Mouse (Mus musculus) testis, adult 2 months (tissue): ENCODE results near the gene Nrl.

Experiments
- CTCF ChIP-seq: fragments of 200-500 bp; IDR thresholded peaks from 2 replicates; pipeline ENCODE4 v1.5.1; 2012; ENCODE audit warnings: low read depth, mild to moderate bottlenecking, inconsistent platforms, low read length, moderate library complexity; ENCODE audit not compliant: control insufficient read depth, insufficient read depth, insufficient replicate concordance
- POLR2A ChIP-seq: fragments of 200-500 bp; IDR thresholded peaks from 2 replicates; pipeline ENCODE4 v1.6.1; 2012; ENCODE audit warnings: low read depth, mild to moderate bottlenecking, inconsistent platforms, low read length, moderate library complexity; ENCODE audit not compliant: control insufficient read depth

- no peak for TF ChIP-seq CTCF
- TF ChIP-seq POLR2A, result no peak
Observed at GRCm38 (mm10) chr14:55519604-55520003, 5.2 kb downstream of the Nrl start.
